Mouse (Mus musculus) activated CD4-positive, CD25-positive, alpha-beta regulatory T cell, adult 4 months (primary cell): Measurements from ENCODE around the gene Cd2ap. TPM values are rescaled to one million over a fixed set of nuclear protein-coding genes. Genes with fewer than 3 reads are reported as not detected.
A peak's percentile ranks its signal among the peaks of the same experiment; 100 is the strongest.

Source experiments
- ATAC-seq: one replicate; pipeline ENCODE4 v1.8.0; 2017
- polyA plus RNA-seq, 2 experiments: library from polyadenylated mRNA; unstranded; fragments of 100-300 nt; shearing (Covaris generic); gene quantifications; one replicate each; pipeline ENCODE4 v1.2.1; 2017

Gene Cd2ap
- polyA plus RNA-seq, 2 experiments from 2014 or later = 9.1 to 12.1 TPM

- peak; percentile 57 for ATAC-seq
Observed at GRCm38 (mm10) chr17:42857506-42857905, 19.0 kb downstream of the Cd2ap start.

- no peak for ATAC-seq
Observed at GRCm38 (mm10) chr17:42847108-42847507, 29.4 kb downstream of the Cd2ap start.

GRCm38 (mm10) chr17:42837193-42837592 is 39.3 kb downstream of the Cd2ap start:
- ATAC-seq = no peak

GRCm38 (mm10) chr17:42822787-42823186 is 53.7 kb downstream of the Cd2ap start:
- no peak for ATAC-seq

- ATAC-seq = no peak
Observed at GRCm38 (mm10) chr17:42815374-42815773, 61.1 kb downstream of the Cd2ap start.

- no peak for ATAC-seq
Observed at GRCm38 (mm10) chr17:42792412-42792975, 84.0 kb downstream of the Cd2ap start.

GRCm38 (mm10) chr17:42790787-42791186 is 85.7 kb downstream of the Cd2ap start:
- no peak for ATAC-seq

GRCm38 (mm10) chr17:42789723-42790122 is 86.7 kb downstream of the Cd2ap start:
- no peak for ATAC-seq

- ATAC-seq = no peak
Observed at GRCm38 (mm10) chr17:42788686-42789453, 87.6 kb downstream of the Cd2ap start.

GRCm38 (mm10) chr17:42782156-42782757 is 94.2 kb downstream of the Cd2ap start:
- peak; percentile 73 for ATAC-seq

- no peak for ATAC-seq
Observed at GRCm38 (mm10) chr17:42753791-42754190, 122.7 kb downstream of the Cd2ap start.

- ATAC-seq = no peak
Observed at GRCm38 (mm10) chr17:42752173-42752572, 124.3 kb downstream of the Cd2ap start.

- no peak for ATAC-seq
Observed at GRCm38 (mm10) chr17:42745657-42746420, 130.6 kb downstream of the Cd2ap start.

Other genes with a start within 250 kb of the Cd2ap start
- gene Adgrf4, start 184.4 kb downstream of the Cd2ap start, polyA plus RNA-seq = not detected
- not detected for gene Adgrf2, start 134.5 kb downstream of the Cd2ap start, polyA plus RNA-seq
- gene Tnfrsf21, start 139.9 kb upstream of the Cd2ap start, polyA plus RNA-seq = not detected